Mouse (Mus musculus): Measurements from ENCODE around the gene Spag7. TPM values are rescaled to one million over a fixed set of nuclear protein-coding genes. Genes with fewer than 3 reads are reported as not detected.

Gene Spag7
- polyA plus RNA-seq, 1 experiment from 2014 or later = 201 TPM

- no peaks in the 10 kb centered on the region for H3K9me3 ChIP-seq (replicated peaks; ENCODE audit: control insufficient read depth, low read length)
- under 1% methylated on average over 37 of the region's 55 CpGs for WGBS (ENCODE audit: insufficient replicate concordance)
- H3K9ac ChIP-seq (ENCODE audit: low read depth, low read length) = peak within 1 kb of the TSS; percentile 88
- H3K4me2 ChIP-seq = peak within 1 kb of the TSS; percentile 96
- H3K27ac ChIP-seq (ENCODE audit: low read depth, low read length) = peak within 1 kb of the TSS; percentile 73
- H3K4me3 ChIP-seq (ENCODE audit: low read depth, low read length) = peak within 1 kb of the TSS; percentile 80
- no peaks in the 10 kb centered on the region for H3K27me3 ChIP-seq (ENCODE audit: control insufficient read depth, insufficient read depth, low read length)
- H3K4me1 ChIP-seq (ENCODE audit: control insufficient read depth, insufficient read depth, low read length) = peaks cover 19% of the 10 kb centered on the region
- ATAC-seq (replicated peaks; ENCODE audit: insufficient number of reproducible peaks, low FRiP score, low TSS enrichment) = peak; percentile 71
- 0 out of 2 replicates have a peak, but pooled peaks cover 4% of the 10 kb centered on the region for H3K36me3 ChIP-seq (ENCODE audit: control insufficient read depth, insufficient read depth, low read length)
These were observed 18.5 kb upstream of the Spag7 start, which contains the start of gene Camta2 for GRCm38 (mm10) chr11:70687601-70688199. TSS of gene Camta2 (minus strand) at chr11:70688105.

GRCm38 (mm10) chr11:70686901-70687566, 17.8 kb upstream of the Spag7 start:
- Histone ChIP-seq H3K9me3 (replicated peaks; ENCODE audit: control insufficient read depth, low read length) (no peaks in the 10 kb centered on the region), H3K9ac (ENCODE audit: low read depth, low read length) (peak overlapping the region; percentile 88), H3K27me3 (ENCODE audit: control insufficient read depth, insufficient read depth, low read length) (no peaks in the 10 kb centered on the region), H3K4me3 (ENCODE audit: low read depth, low read length) (peak overlapping the region; percentile 80), H3K27ac (ENCODE audit: low read depth, low read length) (peak overlapping the region; percentile 73), H3K4me2 (peak overlapping the region; percentile 96), H3K4me1 (ENCODE audit: control insufficient read depth, insufficient read depth, low read length) (peaks cover 23% of the 10 kb centered on the region), H3K36me3 (ENCODE audit: control insufficient read depth, insufficient read depth, low read length) (0 out of 2 replicates have a peak, but pooled peaks cover 4% of the 10 kb centered on the region)
- peak; percentile 45; the same call in 1 of the 2 replicates for ATAC-seq (replicated peaks; ENCODE audit: insufficient number of reproducible peaks, low FRiP score, low TSS enrichment)
- WGBS (ENCODE audit: insufficient replicate concordance) = 3% methylated on average over 16 of the region's 16 CpGs

GRCm38 (mm10) chr11:70683640-70684039, 14.4 kb upstream of the Spag7 start:
- no peak overlapping the region for H3K27ac ChIP-seq (ENCODE audit: low read depth, low read length)
- H3K4me2 ChIP-seq = no peak overlapping the region
- peaks cover 14% of the 10 kb centered on the region; the same call in 1 of the 2 replicates for H3K36me3 ChIP-seq (ENCODE audit: control insufficient read depth, insufficient read depth, low read length)
- WGBS (ENCODE audit: insufficient replicate concordance) = 83% methylated on average over 5 of the region's 5 CpGs
- no peaks in the 10 kb centered on the region for H3K9me3 ChIP-seq (replicated peaks; ENCODE audit: control insufficient read depth, low read length)
- H3K4me1 ChIP-seq (ENCODE audit: control insufficient read depth, insufficient read depth, low read length) = peaks cover 16% of the 10 kb centered on the region
- no peak overlapping the region for H3K4me3 ChIP-seq (ENCODE audit: low read depth, low read length)
- no peaks in the 10 kb centered on the region for H3K27me3 ChIP-seq (ENCODE audit: control insufficient read depth, insufficient read depth, low read length)
- no peak for ATAC-seq (replicated peaks; ENCODE audit: insufficient number of reproducible peaks, low FRiP score, low TSS enrichment)
- H3K9ac ChIP-seq (ENCODE audit: low read depth, low read length) = no peak overlapping the region

GRCm38 (mm10) chr11:70681897-70682581, 12.8 kb upstream of the Spag7 start:
- Histone ChIP-seq H3K9me3 (replicated peaks; ENCODE audit: control insufficient read depth, low read length) (no peaks in the 10 kb centered on the region), H3K27me3 (ENCODE audit: control insufficient read depth, insufficient read depth, low read length) (no peaks in the 10 kb centered on the region), H3K4me2 (peak overlapping the region; percentile 16), H3K27ac (ENCODE audit: low read depth, low read length) (no peak overlapping the region), H3K4me1 (ENCODE audit: control insufficient read depth, insufficient read depth, low read length) (peaks cover 9% of the 10 kb centered on the region), H3K4me3 (ENCODE audit: low read depth, low read length) (no peak overlapping the region), H3K9ac (ENCODE audit: low read depth, low read length) (0 out of 2 replicates have a peak overlapping the region, but pooled peaks have one; percentile 34), H3K36me3 (ENCODE audit: control insufficient read depth, insufficient read depth, low read length) (peaks cover 14% of the 10 kb centered on the region; the same call in 1 of the 2 replicates)
- no peak for ATAC-seq (replicated peaks; ENCODE audit: insufficient number of reproducible peaks, low FRiP score, low TSS enrichment)
- 12% methylated on average over 11 of the region's 11 CpGs for WGBS (ENCODE audit: insufficient replicate concordance)

GRCm38 (mm10) chr11:70681170-70681569, 12.0 kb upstream of the Spag7 start:
- no peak overlapping the region for H3K4me3 ChIP-seq (ENCODE audit: low read depth, low read length)
- ATAC-seq (replicated peaks; ENCODE audit: insufficient number of reproducible peaks, low FRiP score, low TSS enrichment) = no peak
- peaks cover 14% of the 10 kb centered on the region; the same call in 1 of the 2 replicates for H3K36me3 ChIP-seq (ENCODE audit: control insufficient read depth, insufficient read depth, low read length)
- no peak overlapping the region for H3K9ac ChIP-seq (ENCODE audit: low read depth, low read length)
- no peaks in the 10 kb centered on the region for H3K9me3 ChIP-seq (replicated peaks; ENCODE audit: control insufficient read depth, low read length)
- H3K27ac ChIP-seq (ENCODE audit: low read depth, low read length) = no peak overlapping the region
- peaks cover 5% of the 10 kb centered on the region for H3K4me1 ChIP-seq (ENCODE audit: control insufficient read depth, insufficient read depth, low read length)
- no peaks in the 10 kb centered on the region for H3K27me3 ChIP-seq (ENCODE audit: control insufficient read depth, insufficient read depth, low read length)
- 57% methylated on average over 12 of the region's 12 CpGs for WGBS (ENCODE audit: insufficient replicate concordance)
- H3K4me2 ChIP-seq = no peak overlapping the region

- Histone ChIP-seq H3K27ac (ENCODE audit: low read depth, low read length) (no peak overlapping the region), H3K4me2 (no peak overlapping the region), H3K9ac (ENCODE audit: low read depth, low read length) (no peak overlapping the region), H3K4me1 (ENCODE audit: control insufficient read depth, insufficient read depth, low read length) (peaks cover 5% of the 10 kb centered on the region), H3K9me3 (replicated peaks; ENCODE audit: control insufficient read depth, low read length) (no peaks in the 10 kb centered on the region), H3K4me3 (ENCODE audit: low read depth, low read length) (no peak overlapping the region), H3K36me3 (ENCODE audit: control insufficient read depth, insufficient read depth, low read length) (peaks cover 14% of the 10 kb centered on the region; the same call in 1 of the 2 replicates), H3K27me3 (ENCODE audit: control insufficient read depth, insufficient read depth, low read length) (no peaks in the 10 kb centered on the region)
- WGBS (ENCODE audit: insufficient replicate concordance) = 85% methylated on average over 8 of the region's 8 CpGs
- no peak for ATAC-seq (replicated peaks; ENCODE audit: insufficient number of reproducible peaks, low FRiP score, low TSS enrichment)
These were observed 10.7 kb upstream of the Spag7 start for GRCm38 (mm10) chr11:70679894-70680293.

- H3K27ac ChIP-seq (ENCODE audit: low read depth, low read length) = no peak overlapping the region
- no peak overlapping the region for H3K4me3 ChIP-seq (ENCODE audit: low read depth, low read length)
- no peaks in the 10 kb centered on the region for H3K27me3 ChIP-seq (ENCODE audit: control insufficient read depth, insufficient read depth, low read length)
- no peak for ATAC-seq (replicated peaks; ENCODE audit: insufficient number of reproducible peaks, low FRiP score, low TSS enrichment)
- H3K4me2 ChIP-seq = no peak overlapping the region
- peaks cover 17% of the 10 kb centered on the region for H3K36me3 ChIP-seq (ENCODE audit: control insufficient read depth, insufficient read depth, low read length)
- H3K4me1 ChIP-seq (ENCODE audit: control insufficient read depth, insufficient read depth, low read length) = peaks cover 5% of the 10 kb centered on the region
- WGBS (ENCODE audit: insufficient replicate concordance) = 93% methylated on average over 8 of the region's 8 CpGs
- H3K9me3 ChIP-seq (replicated peaks; ENCODE audit: control insufficient read depth, low read length) = no peaks in the 10 kb centered on the region
- no peak overlapping the region for H3K9ac ChIP-seq (ENCODE audit: low read depth, low read length)
These were observed 10.1 kb upstream of the Spag7 start for GRCm38 (mm10) chr11:70679361-70679760.

- Histone ChIP-seq H3K4me2 (no peak overlapping the region), H3K36me3 (ENCODE audit: control insufficient read depth, insufficient read depth, low read length) (peaks cover 18% of the 10 kb centered on the region)
- 84% methylated on average over 2 of the region's 2 CpGs for WGBS (ENCODE audit: insufficient replicate concordance)
These were observed 9.4 kb upstream of the Spag7 start for GRCm38 (mm10) chr11:70678576-70678975.

More at GRCm38 (mm10) chr11:70678576-70678975, 9.4 kb upstream of the Spag7 start:
- no peak for ATAC-seq (replicated peaks; ENCODE audit: insufficient number of reproducible peaks, low FRiP score, low TSS enrichment)
- Histone ChIP-seq H3K9me3 (replicated peaks; ENCODE audit: control insufficient read depth, low read length) (no peaks in the 10 kb centered on the region), H3K27me3 (ENCODE audit: control insufficient read depth, insufficient read depth, low read length) (no peaks in the 10 kb centered on the region), H3K9ac (ENCODE audit: low read depth, low read length) (no peak overlapping the region), H3K27ac (ENCODE audit: low read depth, low read length) (no peak overlapping the region), H3K4me3 (ENCODE audit: low read depth, low read length) (no peak overlapping the region), H3K4me1 (ENCODE audit: control insufficient read depth, insufficient read depth, low read length) (peaks cover 5% of the 10 kb centered on the region)

Data from heart, embryonic 11.5 days (tissue).